Mouse (Mus musculus): ENCODE measurements around the gene U2af1l4. TPM values are rescaled to one million over a fixed set of nuclear protein-coding genes. Genes with fewer than 3 reads are reported as not detected.

The U2af1l4 gene
- polyA plus RNA-seq, 1 experiment from 2014 or later = 122 TPM

DNA sequence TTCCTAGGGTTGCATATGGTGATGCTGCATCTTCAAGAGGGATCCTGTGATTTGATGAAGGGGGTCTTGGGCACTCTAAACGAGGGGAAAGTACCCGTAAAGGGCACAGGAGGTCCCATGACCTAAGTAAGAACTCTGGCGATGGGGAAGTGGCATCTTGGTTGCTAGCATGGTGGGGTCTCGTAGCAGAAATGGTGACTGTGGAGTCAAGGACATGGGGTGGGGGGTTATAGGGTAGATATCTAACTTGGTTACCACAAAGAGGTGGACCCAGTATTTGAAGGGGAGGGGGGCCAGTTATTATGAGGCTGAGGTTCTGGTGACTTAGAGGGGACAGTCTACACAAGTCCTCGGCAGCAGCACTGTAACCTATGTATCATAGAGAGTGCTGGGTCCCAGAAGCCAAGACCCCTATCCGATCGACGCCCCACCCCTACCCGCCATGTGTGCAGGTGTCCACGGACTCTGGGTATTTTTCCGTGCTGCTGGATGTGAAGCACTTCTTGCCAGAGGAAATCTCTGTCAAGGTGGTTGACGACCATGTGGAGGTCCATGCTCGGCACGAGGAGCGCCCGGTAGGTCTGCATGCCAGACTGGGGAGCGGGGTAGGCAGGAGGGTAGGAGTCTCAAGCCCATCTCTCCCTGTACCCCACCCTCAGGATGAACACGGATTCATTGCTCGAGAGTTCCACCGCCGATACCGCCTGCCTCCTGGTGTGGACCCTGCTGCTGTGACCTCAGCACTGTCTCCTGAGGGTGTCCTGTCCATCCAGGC, 9.1 kb upstream of the U2af1l4 start:
- Histone ChIP-seq H3K36me3 (peaks cover 32% of the 10 kb centered on the region), H3K4me3 (peak overlapping the region; percentile 74; the same call in 1 of the 2 replicates), H3K27ac (replicated peaks) (no peak overlapping the region), H3K27me3 (no peaks in the 10 kb centered on the region), H3K4me2 (replicated peaks) (peak overlapping the region; percentile 94; the same call in 1 of the 2 replicates), H3K4me1 (peaks cover 32% of the 10 kb centered on the region), H3K9ac (replicated peaks) (0 out of 2 replicates have a peak overlapping the region, but pooled peaks have one; percentile 54), H3K9me3 (no peaks in the 10 kb centered on the region)
- ATAC-seq (replicated peaks) = no peak
- WGBS = 87% methylated on average over 22 of the region's 22 CpGs

DNA sequence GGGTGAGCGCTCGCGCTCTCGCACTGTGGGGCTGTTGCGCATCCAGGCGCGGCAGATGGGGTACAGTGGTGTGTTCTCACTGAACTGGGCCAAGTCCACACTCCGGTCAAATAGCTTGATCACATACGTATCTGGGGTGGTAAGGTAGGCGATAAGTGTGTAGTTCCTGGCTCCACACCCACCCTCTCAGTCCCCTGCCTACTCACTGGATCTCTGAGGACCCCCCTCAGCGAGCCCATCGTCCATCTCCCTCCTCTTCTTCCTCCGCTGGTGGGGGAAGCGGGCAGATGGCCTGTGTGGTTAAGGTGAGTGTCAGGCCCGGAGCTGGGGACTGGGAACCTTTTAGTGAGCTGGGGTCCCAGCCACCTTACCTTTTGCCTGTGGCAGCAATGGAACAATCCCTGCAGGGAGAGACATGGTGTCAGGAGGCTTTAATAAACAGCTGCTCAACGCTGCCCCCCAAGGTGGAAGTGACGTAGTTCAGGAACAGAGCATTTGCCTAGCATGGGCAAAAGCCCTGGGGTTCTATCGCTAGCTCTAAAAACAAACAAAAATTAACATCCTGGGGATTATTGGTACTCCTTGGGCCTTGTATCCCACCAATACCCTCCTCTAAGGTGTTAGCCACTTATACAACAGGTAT, 6.1 kb upstream of the U2af1l4 start:
- Histone ChIP-seq H3K4me2 (replicated peaks) (no peak overlapping the region), H3K27me3 (no peaks in the 10 kb centered on the region), H3K4me1 (peaks cover 35% of the 10 kb centered on the region), H3K9ac (replicated peaks) (no peak overlapping the region), H3K36me3 (peaks cover 34% of the 10 kb centered on the region), H3K27ac (replicated peaks) (no peak overlapping the region), H3K9me3 (no peaks in the 10 kb centered on the region), H3K4me3 (no peak overlapping the region)
- WGBS = 95% methylated on average over 18 of the region's 18 CpGs
- no peak for ATAC-seq (replicated peaks)

DNA sequence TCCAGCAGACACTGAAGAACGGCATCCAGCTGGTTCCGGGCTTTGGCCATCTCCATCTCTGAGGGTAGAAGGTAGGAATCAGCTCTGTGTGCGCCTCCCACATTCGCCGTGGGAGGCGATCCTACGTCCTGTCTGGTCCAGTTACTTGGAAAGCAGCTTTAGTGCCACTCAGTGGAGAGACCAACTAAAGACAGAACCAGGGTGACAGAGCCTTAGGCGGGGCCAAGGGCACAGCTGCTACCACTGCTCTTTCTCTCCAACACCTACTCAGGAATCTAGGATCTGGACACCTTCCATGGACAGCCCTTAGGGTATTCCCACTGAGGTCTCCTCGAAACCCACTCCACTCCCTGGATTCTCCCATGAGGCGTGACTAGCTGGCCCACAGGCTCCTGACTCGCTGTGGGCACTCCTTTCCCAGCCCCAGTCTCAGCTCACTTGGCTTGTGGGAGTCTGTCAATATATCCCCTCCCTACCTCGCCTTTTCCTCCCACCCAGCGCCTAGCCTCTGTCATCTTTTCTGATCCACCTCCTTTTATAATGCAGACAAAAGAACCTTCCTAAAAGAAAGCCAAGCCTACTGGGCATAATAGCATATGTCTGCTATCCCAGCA, 5.1 kb upstream of the U2af1l4 start:
- peak overlapping the region; percentile 69; the same call in 1 of the 2 replicates for H3K9ac ChIP-seq (replicated peaks)
- H3K27ac ChIP-seq (replicated peaks) = no peak overlapping the region
- H3K36me3 ChIP-seq = peaks cover 34% of the 10 kb centered on the region
- 90% methylated on average over 13 of the region's 13 CpGs for WGBS
- ATAC-seq (replicated peaks) = no peak
- 0 out of 2 replicates have a peak overlapping the region, but pooled peaks have one; percentile 1 for H3K4me3 ChIP-seq
- peaks cover 35% of the 10 kb centered on the region for H3K4me1 ChIP-seq
- H3K9me3 ChIP-seq = no peaks in the 10 kb centered on the region
- H3K4me2 ChIP-seq (replicated peaks) = no peak overlapping the region; the same call in 1 of the 2 replicates
- H3K27me3 ChIP-seq = no peaks in the 10 kb centered on the region

DNA sequence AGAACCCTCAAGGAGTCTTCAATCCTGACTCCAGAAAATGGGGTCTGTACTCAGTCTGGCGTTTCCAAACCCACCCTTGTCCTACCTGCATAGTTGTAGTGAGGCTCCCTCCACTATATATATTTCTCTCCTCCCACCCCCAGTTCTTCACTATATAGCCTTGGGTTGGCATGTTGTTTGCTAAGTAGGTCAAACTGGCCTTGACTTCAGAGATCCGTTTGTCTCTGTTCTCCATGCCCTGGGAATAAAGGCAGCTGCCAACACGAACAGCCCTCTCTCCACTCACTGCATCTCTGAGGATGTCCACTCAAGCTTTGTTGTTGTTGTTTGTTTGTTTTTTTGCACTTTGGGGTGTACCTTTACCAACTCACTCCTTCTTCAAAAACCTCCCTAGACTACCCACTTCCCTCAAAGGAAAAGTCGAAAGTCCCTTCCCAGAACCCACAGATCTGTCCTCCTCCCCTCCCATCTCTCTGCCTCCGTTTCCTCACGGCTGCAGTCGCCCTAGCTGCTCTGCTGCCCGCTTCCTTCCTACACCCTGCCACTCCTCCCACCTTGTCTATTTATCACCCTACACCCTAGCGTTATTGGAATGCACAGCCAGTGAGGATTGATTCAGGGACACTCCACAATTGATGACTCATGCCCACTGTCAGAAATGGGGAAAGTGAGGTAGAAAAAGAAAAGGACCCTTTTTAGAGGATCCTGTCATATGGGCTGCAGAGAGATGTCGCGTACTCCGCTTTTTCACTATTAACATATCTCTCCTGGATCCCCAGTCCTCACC, 4.3 kb upstream of the U2af1l4 start:
- WGBS = 19% methylated on average over 12 of the region's 12 CpGs
- Histone ChIP-seq H3K36me3 (peaks cover 34% of the 10 kb centered on the region), H3K27me3 (no peaks in the 10 kb centered on the region), H3K9me3 (no peaks in the 10 kb centered on the region), H3K4me3 (peak overlapping the region; percentile 68), H3K9ac (replicated peaks) (peak overlapping the region; percentile 69), H3K4me1 (peaks cover 30% of the 10 kb centered on the region), H3K4me2 (replicated peaks) (peak overlapping the region; percentile 76), H3K27ac (replicated peaks) (peak overlapping the region; percentile 62; the same call in 1 of the 2 replicates)
- ATAC-seq (replicated peaks) = 0 out of 2 replicates have a peak, but pooled peaks have one; percentile 0

DNA sequence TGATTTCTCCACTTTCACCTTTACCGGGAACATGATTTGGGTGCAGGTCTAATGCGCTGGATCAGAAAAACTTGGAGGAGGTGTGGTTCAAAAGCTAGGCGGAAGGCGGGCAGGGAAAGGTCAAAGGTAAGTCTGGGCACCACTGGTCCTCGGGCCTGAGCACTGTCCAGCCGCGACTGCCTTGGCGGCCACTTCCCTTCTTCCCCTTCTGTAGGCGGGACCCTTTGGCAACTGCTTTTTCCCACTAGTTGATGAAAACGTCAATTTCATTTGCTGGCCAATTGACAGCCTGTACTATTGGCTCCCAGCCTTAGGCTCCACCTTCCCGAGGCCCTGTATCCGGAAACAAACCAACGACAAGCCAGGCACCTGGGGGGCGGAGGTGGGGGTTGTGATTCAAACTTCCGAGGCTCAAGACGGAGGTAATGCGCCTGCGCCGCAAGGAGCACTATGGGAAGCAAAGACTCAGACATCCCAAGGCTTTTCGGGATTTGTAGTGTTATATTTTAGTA, 3.6 kb upstream of the U2af1l4 start, which contains the start of gene Lin37:
Lin37 (minus strand) TSS at position 396 of the 512 bp plus-strand sequence.
- under 1% methylated on average over 20 of the region's 20 CpGs for WGBS
- H3K27me3 ChIP-seq = no peaks in the 10 kb centered on the region

DNA sequence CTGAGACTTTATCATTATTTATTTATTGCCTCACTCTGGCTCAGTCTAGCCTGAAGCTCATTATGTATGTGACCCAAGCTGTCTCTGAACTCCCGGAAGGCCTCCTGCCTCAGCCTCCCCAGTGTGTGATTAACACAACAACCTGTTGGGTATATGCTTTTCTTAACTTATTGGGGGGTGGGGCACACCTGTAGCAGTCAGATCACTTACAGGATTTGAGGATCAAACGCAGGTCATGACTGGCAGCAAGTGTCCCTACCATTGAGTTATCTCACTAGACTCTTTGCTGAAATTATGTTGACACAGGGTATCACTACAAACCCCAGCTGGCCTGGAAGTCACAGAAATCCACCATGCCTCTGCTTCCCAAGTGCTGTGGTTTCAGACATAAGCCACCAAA, 2.8 kb upstream of the U2af1l4 start:
- H3K4me2 ChIP-seq (replicated peaks) = no peak overlapping the region
- no peaks in the 10 kb centered on the region for H3K27me3 ChIP-seq
- peaks cover 32% of the 10 kb centered on the region for H3K36me3 ChIP-seq
- no peak overlapping the region for H3K9ac ChIP-seq (replicated peaks)
- H3K4me3 ChIP-seq = peak overlapping the region; percentile 68; the same call in 1 of the 2 replicates
- peak overlapping the region; percentile 62 for H3K27ac ChIP-seq (replicated peaks)
- no peaks in the 10 kb centered on the region for H3K9me3 ChIP-seq
- peaks cover 35% of the 10 kb centered on the region for H3K4me1 ChIP-seq
- ATAC-seq (replicated peaks) = no peak
- WGBS = 64% methylated on average over 2 of the region's 2 CpGs

More for the DNA sequence above, 3.6 kb upstream of the U2af1l4 start, which contains the start of gene Lin37:
- Histone ChIP-seq H3K4me3 (peak within 1 kb of the TSS; percentile 68), H3K4me2 (replicated peaks) (peak within 1 kb of the TSS; percentile 76), H3K4me1 (peaks cover 35% of the 10 kb centered on the region), H3K9me3 (no peaks in the 10 kb centered on the region), H3K9ac (replicated peaks) (peak within 1 kb of the TSS; percentile 69), H3K27ac (replicated peaks) (peak within 1 kb of the TSS; percentile 62), H3K36me3 (peaks cover 31% of the 10 kb centered on the region)
- ATAC-seq (replicated peaks) = peak; percentile 90

DNA sequence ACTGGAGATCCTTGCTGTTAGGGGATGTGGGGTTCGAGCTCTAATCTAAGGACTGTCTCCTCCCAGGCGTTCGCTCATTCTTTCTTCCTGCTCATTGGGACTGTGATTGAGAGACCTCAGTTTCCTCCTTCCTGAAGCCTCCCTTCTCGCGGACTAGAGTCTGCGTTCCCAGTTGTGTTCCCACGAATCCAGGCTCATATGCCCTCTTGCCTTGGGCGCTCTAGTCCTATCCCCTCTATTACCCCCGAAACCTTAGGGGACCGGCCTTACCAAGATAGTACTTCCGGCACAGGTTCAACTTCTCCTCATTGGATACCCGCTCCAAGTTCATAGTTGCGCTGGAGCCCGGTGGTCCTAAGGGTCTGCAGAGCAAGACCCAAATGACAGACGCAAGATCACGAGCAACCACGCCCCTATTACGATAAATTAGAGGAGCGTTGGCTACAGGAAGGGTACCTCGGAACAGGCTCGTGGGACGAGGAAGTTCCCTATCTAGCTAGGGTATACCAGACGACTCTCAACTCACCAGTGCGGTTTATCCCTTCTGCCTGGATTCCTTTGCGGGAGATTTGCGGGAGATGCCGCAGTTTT, 480 bp upstream of the U2af1l4 start:
- Histone ChIP-seq H3K27ac (replicated peaks) (peak overlapping the region; percentile 73), H3K4me3 (peak overlapping the region; percentile 75), H3K36me3 (peaks cover 29% of the 10 kb centered on the region; the same call in 1 of the 2 replicates), H3K27me3 (no peaks in the 10 kb centered on the region), H3K4me2 (replicated peaks) (peak overlapping the region; percentile 90), H3K4me1 (peaks cover 35% of the 10 kb centered on the region), H3K9me3 (no peaks in the 10 kb centered on the region), H3K9ac (replicated peaks) (peak overlapping the region; percentile 58)
- WGBS = under 1% methylated on average over 27 of the region's 27 CpGs
- peak; percentile 6; the same call in 1 of the 2 replicates for ATAC-seq (replicated peaks)

DNA sequence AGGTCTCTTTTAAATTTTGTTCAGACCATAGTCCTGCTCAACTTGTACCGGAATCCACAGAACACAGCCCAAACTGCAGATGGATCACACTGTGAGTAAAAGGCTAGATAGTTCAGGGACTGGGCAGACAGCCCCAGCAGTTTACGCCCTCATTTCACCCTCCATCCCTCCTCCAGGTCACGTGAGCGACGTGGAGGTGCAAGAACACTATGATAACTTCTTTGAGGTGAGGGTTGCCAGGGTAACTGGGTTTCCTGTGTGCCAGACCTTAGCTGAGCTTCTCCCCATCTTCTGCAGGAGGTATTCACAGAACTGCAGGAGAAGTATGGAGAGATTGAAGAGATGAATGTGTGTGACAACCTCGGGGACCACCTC, 792 bp downstream of the U2af1l4 start:
- peaks cover 25% of the 10 kb centered on the region for H3K4me1 ChIP-seq
- WGBS = 31% methylated on average over 6 of the region's 6 CpGs
- H3K9ac ChIP-seq (replicated peaks) = peak overlapping the region; percentile 70
- H3K9me3 ChIP-seq = no peaks in the 10 kb centered on the region
- peaks cover 39% of the 10 kb centered on the region for H3K36me3 ChIP-seq
- ATAC-seq (replicated peaks) = no peak
- peak overlapping the region; percentile 73 for H3K4me2 ChIP-seq (replicated peaks)
- peak overlapping the region; percentile 92 for H3K27ac ChIP-seq (replicated peaks)
- no peaks in the 10 kb centered on the region for H3K27me3 ChIP-seq
- H3K4me3 ChIP-seq = peak overlapping the region; percentile 75

DNA sequence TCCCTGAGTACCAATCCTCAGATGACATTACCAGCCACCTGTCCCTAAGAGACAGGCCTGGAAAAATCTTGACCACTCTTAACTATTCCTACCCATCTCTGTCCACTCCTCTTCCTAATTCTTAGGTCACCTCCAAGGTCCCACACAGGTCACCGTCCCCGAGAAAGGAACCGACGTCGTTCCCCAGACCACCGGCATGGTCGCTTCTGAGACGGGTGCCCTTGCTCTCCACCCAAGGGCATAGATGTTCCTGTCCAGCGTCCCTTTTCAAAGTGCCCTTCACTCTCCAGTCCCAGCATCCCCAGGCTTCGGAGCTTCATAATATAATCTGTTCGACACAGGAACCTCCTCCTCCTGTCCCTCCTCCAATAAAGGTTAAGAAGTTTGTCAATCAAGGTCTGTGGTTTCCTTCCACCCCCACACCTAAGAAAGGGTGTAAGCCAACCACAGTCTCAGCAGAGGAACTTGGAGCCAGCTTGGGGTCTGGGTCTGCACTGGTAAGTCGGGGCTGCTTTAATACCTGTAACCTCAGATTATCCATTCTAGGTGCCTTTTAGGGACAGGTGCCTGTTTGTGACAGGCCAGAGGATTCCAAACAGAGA, 2.0 kb downstream of the U2af1l4 start, which contains the start of gene Igflr1:
Igflr1 (plus strand) TSS at position 458 of the 602 bp plus-strand sequence.
- no peak for ATAC-seq (replicated peaks)
- WGBS = 95% methylated on average over 12 of the region's 12 CpGs
- Histone ChIP-seq H3K9me3 (no peaks in the 10 kb centered on the region), H3K27me3 (no peaks in the 10 kb centered on the region), H3K4me3 (no peak within 1 kb of the TSS; the same call in 1 of the 2 replicates), H3K36me3 (peaks cover 51% of the 10 kb centered on the region), H3K27ac (replicated peaks) (no peak within 1 kb of the TSS), H3K4me1 (peaks cover 19% of the 10 kb centered on the region), H3K9ac (replicated peaks) (no peak within 1 kb of the TSS), H3K4me2 (replicated peaks) (peak within 1 kb of the TSS; percentile 73)

DNA sequence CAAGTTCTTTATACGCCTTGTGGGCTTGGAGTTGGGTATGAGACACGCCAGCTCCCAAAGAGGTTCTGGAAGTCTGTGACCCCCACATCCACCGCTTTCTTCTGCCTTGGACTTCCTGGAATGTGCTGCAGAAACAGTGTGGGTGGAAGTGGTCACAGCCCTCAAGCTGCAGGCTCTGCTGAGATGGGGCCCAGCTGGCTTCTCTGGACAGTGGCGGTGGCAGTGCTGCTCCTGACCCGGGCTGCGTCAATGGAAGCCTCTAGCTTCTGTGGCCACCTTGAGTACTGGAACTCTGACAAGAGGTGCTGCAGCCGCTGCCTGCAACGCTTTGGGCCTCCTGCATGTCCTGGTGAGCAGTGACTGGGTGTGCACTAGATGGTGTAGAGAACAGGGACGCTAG, 2.9 kb downstream of the U2af1l4 start:
- peaks cover 17% of the 10 kb centered on the region for H3K4me1 ChIP-seq
- no peak overlapping the region for H3K4me2 ChIP-seq (replicated peaks)
- H3K36me3 ChIP-seq = peaks cover 60% of the 10 kb centered on the region
- H3K27ac ChIP-seq (replicated peaks) = no peak overlapping the region
- no peaks in the 10 kb centered on the region for H3K9me3 ChIP-seq
- H3K9ac ChIP-seq (replicated peaks) = no peak overlapping the region
- WGBS = 90% methylated on average over 9 of the region's 9 CpGs
- no peak overlapping the region for H3K4me3 ChIP-seq
- ATAC-seq (replicated peaks) = no peak
- no peaks in the 10 kb centered on the region for H3K27me3 ChIP-seq

Data from forebrain, embryonic 15.5 days (tissue).